Mouse (Mus musculus): ENCODE measurements around the gene Brca1.
"Not testable (repeated sequence)": the region's sequence is repeated elsewhere in the genome, so short reads cannot be mapped to it uniquely, and the experiment has no call there.

The Brca1 gene

DNA sequence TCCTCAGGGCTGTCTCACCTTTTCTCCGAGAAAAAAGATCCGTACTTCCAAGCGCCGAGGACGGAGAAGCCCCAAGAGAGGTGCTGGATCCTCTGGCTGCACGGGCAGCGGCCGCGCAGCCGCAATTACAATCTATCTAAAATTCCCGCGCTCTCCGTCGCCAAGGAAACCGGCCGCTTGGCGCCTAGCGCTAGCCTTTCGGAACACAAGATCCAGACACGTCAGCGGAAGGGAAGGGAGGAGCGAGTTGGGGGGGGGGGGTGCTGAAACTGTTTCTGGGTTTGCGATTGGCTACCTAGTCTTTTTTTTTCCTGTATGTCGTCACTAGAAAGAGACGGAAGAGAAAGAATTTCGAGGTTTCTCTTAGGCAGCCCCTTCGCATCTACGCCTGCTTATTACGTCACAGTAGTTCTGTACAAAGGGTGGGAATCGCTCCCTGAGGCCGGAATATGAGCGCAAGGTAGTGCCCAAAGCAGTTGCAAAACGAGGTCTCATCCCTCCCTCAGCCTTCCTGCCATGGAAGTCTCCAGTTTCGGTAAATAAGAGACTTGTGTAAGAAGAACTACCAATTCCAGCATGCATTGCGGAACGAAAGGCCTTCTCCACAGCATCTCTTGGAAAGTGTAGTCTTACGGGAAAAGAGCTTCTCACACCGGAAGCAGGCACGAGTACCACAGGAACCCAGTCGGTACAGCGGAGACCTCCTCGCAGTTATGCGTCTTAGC lies at the start of gene Brca1, which contains the start of gene Nbr1:
Gene Brca1, minus strand, starts transcription at position 205 of the 725 bp plus-strand sequence.
Gene Nbr1, plus strand, starts transcription at position 399 of the 725 bp plus-strand sequence.
- in situ Hi-C loops (cut with MboI, MseI): loop anchor here in 1 of 2 experiments (5.0 kb wide), 1 partner anchor 70 kb away; no protein-coding TSS in a partner anchor

- in situ Hi-C loops (cut with MboI, MseI): no loop called here
These were observed 47.4 kb upstream of the Brca1 start, which contains the start of gene Gm11634 for GRCm38 (mm10) chr11:101599156-101599555. Gene Gm11634, minus strand, starts transcription at chr11:101599256.

DNA sequence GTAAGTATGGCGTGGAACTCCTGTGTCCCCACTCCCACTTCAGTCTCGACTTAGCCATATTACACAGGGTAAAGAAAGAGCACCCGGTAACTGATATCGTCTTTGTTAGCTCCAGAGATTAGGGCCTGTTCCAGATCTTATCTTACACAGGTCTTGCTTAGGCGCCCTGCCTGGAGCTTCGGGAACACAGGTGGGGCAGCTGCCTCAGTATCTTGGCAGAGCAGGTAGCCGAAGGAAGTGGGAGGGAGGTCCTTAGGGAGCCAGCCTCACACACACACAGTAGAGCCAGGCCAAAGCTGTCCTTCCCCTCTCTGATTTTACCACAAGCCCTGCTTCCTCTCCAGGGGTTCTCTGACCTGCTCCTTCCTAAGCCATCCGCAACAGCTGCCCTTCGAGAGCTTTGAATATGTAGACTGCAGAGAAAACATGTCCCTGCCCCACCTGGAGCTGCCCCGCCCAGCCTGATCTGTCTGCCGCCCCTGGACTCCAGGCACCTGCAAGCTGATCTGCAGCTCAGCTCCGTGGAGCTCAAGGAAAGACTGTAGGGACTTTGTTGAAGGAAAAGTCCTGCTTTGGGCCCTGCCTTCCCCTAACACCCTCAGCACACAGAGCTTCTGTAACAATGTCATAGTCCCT lies 38.4 kb upstream of the Brca1 start:
- in situ Hi-C loops (cut with MboI, MseI): no loop called here

DNA sequence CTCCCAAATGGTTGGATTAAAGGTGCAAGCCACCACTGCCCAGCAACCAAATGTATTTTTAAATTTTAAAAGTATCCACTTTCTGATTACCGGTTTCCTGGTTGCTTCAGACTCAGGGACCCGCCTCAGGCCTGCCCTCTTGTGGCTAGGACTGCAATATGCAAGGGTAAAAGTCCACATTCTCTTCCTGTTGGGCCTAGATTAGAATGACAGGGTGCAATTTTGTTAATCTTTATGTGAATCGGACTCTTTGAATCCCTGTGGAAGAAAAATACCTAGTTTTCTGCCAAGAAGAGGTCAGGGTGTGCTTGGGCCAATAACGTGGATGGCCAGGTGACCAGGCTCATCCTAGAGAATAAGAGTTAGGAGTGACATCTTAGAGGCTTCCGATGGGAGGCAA lies 37.7 kb upstream of the Brca1 start:
- in situ Hi-C loops (cut with MboI, MseI): no loop called here

DNA sequence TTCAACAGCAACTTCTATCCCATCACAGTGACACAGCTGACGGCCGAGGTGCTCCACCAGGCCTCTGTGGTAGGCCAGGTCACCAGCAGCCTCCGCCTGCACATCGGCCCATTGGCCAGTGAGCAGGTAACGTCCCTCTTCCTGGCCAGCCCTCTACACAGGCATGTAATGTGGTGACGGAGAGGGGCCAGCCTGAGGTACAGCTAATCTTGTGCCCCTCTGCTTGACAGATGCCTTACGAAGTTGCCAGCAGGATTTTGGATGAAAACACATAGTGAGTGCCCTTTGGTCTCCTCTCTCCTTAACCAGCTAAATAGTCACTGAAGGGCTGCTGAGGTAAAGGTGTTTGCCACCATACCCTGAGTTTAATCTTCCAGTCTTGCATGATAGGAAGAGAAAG lies 37.1 kb upstream of the Brca1 start:
- in situ Hi-C loops (cut with MboI, MseI): no loop called here

DNA sequence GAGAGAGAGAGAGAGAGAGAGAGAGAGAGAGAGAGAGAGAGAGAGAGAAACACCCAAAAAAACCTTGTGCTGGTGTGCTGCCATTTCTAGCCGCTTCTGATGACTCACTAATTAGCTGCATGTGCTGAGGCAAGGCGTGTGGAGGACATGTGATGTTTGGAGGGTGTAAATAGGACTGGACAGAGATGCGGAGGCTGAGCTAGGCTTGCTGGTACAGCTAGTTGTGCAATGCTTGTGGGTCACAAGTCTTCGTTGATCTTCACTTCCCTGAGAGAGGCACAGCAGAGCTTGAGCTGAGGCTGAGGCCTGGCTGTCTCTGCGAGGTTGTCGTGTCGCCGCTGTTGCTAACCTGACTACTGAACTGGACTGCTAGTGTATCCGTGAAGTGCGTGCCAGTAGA lies 35.9 kb upstream of the Brca1 start:
- in situ Hi-C loops (cut with MboI, MseI): no loop called here

- in situ Hi-C loops (cut with MboI, MseI): no loop called here
These were observed 34.0 kb upstream of the Brca1 start for GRCm38 (mm10) chr11:101585805-101586204.

GRCm38 (mm10) chr11:101585031-101585430 lies 33.3 kb upstream of the Brca1 start:
- in situ Hi-C loops (cut with MboI, MseI): not testable (repeated sequence)

DNA sequence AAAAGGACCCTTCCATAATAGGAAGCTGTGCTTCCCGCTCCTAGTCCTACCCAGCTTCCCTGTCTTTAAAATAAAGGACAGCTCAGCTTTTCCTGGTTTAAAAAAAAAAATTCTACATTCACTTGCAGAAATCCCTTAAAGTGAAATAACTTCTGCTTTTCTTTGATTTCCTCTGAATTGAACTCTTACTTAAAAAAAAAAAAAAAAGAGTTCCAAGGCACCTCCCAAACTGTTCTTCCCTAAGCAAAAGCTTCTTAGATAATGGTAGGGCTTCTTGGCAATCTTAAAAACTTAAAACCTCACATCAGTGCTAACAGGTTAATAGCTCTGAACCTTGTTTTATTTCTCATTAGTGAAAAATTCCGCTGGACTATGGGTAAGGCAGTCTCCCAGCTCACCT lies 31.4 kb upstream of the Brca1 start:
- in situ Hi-C loops (cut with MboI, MseI): no loop called here

DNA sequence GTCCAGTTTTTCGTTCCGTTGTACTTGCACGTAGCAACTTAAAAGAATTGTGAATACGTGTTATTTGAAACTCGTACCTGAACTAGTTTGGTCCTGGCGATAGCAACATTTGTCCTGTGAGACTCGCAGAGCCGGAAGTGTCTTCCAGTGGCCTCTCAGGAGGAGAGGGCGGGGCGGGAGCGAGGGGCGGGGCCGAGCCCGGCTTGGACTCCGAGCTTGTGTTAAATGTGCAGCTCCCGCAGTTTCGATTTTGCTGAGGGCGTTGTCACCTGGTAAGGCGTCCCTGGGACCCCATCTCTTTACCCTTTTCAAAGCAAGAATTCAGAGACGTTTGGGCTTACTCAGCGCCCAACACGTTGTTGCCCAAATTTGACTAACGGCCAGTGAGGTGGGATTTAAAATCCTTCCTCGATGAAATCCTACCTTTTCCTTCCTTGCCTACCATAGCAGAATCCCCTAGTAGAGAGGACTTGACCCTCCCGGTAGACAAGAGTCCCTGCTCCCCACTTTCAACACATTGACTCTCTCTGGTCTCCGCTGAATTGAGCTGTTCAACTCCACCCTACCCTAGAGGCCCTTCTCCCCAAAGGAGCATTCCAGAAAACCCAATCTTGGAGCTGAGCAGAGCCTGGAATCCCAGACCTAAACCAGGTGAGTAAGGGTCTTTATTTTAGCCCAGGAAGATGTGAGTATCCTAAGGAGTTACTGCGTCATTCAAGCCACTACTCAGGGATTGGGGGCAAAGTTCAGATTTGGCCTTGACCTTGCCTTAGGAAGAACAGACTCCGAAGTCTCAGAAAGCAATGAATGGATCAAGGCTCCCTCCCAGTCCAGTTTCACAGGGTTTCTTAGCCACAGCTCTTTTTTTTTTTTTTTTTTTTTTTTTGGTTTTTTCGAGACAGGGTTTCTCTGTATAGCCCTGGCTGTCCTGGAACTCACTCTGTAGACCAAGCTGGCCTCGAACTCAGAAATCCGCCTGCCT lies 30.6 kb upstream of the Brca1 start, which contains the start of gene Tmem106a:
Gene Tmem106a, plus strand, starts transcription at position 189 of the 982 bp plus-strand sequence.
- in situ Hi-C loops (cut with MboI, MseI): no loop called here

- in situ Hi-C loops (cut with MboI, MseI): no loop called here
These were observed 29.5 kb upstream of the Brca1 start for GRCm38 (mm10) chr11:101581081-101581764.

GRCm38 (mm10) chr11:101576116-101576515 lies 24.4 kb upstream of the Brca1 start:
- in situ Hi-C loops (cut with MboI, MseI): no loop called here

DNA sequence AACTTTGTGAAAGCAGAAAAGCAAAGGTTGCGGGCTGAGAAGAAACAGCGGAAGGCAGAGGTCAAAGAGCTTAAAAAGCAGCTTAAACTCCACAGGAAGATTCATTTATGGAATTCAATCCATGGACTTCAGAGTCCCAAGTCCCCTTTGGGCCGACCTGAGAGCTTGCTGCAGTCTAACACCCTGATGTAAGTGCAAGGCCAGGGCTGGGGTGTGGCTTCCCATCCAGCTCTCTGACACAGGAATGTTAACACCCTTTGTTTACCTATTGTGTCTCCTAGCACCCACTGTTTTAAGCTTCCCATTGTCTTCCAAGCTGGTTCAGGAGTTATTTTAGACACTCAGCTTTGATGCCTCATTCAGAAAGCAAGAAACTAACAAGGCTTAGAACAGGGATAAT lies 16.7 kb upstream of the Brca1 start:
- in situ Hi-C loops (cut with MboI, MseI): no loop called here

DNA sequence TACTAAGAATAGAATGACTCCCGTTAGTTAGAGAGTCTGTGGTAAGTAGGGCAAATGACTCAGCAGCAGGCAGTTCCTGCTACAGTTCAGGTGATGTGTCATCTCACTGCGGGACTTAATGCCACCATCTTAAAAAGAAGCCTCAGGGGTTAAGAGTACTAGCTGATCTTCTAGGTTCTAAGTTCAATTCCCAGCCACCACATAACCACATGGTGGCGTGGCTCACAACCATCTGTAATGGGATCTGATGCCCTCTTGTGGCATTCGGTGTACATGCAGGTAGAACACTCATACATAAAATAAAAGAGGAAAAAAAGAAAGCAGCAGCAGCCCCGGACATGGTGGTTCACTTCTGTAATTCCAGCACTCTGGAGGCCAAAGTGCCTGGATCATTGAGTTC lies 10.6 kb upstream of the Brca1 start:
- in situ Hi-C loops (cut with MboI, MseI): no loop called here

DNA sequence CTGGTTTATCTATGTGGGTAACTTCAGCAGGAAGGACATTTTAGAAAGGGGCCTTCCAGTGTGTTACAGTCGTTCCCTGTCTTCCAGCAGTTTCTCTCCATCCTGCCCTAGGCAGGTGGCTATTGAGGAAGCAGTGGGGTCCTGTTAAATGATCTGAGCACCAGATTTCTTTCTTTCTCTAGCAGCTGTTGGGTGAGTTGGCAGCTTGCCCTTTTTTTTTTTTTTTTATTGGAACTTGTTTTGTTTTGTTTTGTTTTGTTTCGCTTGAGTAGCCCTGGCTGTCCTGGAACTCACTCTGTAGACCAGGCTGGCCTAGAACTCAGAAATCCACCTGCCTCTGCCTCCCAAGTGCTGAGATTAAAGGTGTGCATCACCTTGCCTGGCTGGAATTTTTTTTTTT lies 5.2 kb upstream of the Brca1 start:
- in situ Hi-C loops (cut with MboI, MseI): no loop called here

DNA sequence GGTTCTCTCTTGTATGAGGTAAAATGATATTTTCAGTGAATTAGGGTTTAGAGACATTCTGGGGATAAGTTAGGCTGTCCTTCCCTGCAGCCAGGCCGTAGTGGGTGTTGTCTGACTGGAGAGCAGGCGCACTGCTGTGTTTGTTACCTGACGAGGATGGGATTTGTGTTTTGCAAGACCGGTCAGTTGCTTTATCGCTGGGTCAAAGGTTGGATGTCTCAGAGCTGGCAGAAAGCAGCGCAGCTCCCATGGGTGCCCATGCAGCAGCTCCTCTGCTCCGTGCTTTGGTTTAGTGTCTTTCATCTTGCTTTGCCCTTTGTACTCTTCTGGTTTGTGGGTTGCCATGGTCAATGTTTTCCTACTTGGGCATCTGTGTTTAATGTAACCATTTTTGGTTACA lies 4.8 kb upstream of the Brca1 start:
- in situ Hi-C loops (cut with MboI, MseI): no loop called here

GRCm38 (mm10) chr11:101553354-101553930 lies 1.7 kb upstream of the Brca1 start:
- in situ Hi-C loops (cut with MboI, MseI): loop anchor here in 1 of 2 experiments (5.0 kb wide), 1 partner anchor 69 kb away; no protein-coding TSS in a partner anchor

- in situ Hi-C loops (cut with MboI, MseI): loop anchor here in 1 of 2 experiments (5.0 kb wide), 1 partner anchor 70 kb away; no protein-coding TSS in a partner anchor
These were observed 933 bp upstream of the Brca1 start for GRCm38 (mm10) chr11:101552476-101553300.

- in situ Hi-C loops (cut with MboI, MseI): no loop called here
These were observed 3.2 kb downstream of the Brca1 start for GRCm38 (mm10) chr11:101548526-101548925.

DNA sequence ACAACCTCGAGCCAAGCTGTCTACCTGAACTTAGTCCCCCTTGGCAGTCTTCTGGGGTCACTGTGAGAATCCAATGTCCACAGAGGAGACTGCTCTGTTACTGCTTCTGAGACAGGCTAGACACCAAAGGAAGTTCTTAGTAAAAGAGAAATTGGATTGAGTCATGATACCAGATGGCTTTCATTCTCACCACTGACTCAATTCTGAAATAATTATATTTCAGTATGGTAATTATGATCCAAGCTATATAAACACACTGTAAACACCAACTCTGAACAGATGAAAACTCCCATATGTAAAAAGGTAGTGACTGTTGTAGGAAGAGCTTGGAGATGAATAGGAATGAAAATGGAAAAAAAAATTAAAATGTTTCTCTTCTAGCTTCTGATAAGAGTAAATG lies 7.6 kb downstream of the Brca1 start:
- in situ Hi-C loops (cut with MboI, MseI): no loop called here

All from T-helper 17 cell (primary cell).